In genomic region chr5:135979904-135980303, GRCm38 (mm10) we compare ENCODE assay signal across 31 mouse cellular contexts. TPM values are rescaled to one million over a fixed set of nuclear protein-coding genes. Genes with fewer than 3 reads are reported as not detected.
"Had no signal": no experiment of that assay in that cellular context is flagged by ENCODE, and none has a peak within 500 bp of the region (broad histone marks: within the 10 kb centered on the region; RNA-seq: fewer than 3 reads in every experiment).

TSS of gene Zp3 (plus strand) at chr5:135980099.

- H3K4me2 ChIP-seq: heart, embryonic 12.5 days; hindbrain, embryonic 13.5 days; hindbrain, embryonic 15.5 days; limb, embryonic 13.5 days; limb, embryonic 15.5 days; liver, embryonic 13.5 days; liver, embryonic 15.5 days had no signal

- H3K27me3 ChIP-seq: heart, embryonic 12.5 days; hindbrain, embryonic 13.5 days; hindbrain, embryonic 15.5 days; limb, embryonic 13.5 days; limb, embryonic 15.5 days had no signal

- H3K9ac ChIP-seq: heart, embryonic 12.5 days; hindbrain, embryonic 13.5 days; hindbrain, embryonic 15.5 days; limb, embryonic 13.5 days; limb, embryonic 15.5 days; liver, embryonic 13.5 days; liver, embryonic 15.5 days had no signal

- H3K4me1 ChIP-seq: heart, embryonic 10.5 days; heart, embryonic 12.5 days; hindbrain, embryonic 13.5 days; hindbrain, embryonic 15.5 days had no signal

- H3K9me3 ChIP-seq: heart, embryonic 10.5 days; heart, embryonic 12.5 days; hindbrain, embryonic 13.5 days; hindbrain, embryonic 15.5 days; limb, embryonic 15.5 days; liver, embryonic 13.5 days; liver, embryonic 15.5 days had no signal

- DNase-seq: gastrocnemius, postnatal 14 days; gastrocnemius, postnatal 36 days; heart, adult 18-20 months; heart, postnatal 14 days; heart, postnatal 36 days; kidney, adult 18-20 months; kidney, adult 8-10 months; kidney, postnatal 10 days; kidney, postnatal 25 days; kidney, postnatal 4 days; left cerebral cortex, postnatal 4 days; liver, embryonic 13.5 days had no signal

- H3K27ac ChIP-seq: heart, embryonic 10.5 days; hindbrain, embryonic 13.5 days; hindbrain, embryonic 15.5 days; hindbrain, postnatal 0 days; layer of hippocampus, adult 2 months; left cerebral cortex, adult 2 months; limb, embryonic 13.5 days; limb, embryonic 15.5 days; liver, embryonic 13.5 days; liver, embryonic 15.5 days had no signal

- H3K4me3 ChIP-seq: heart, embryonic 10.5 days; heart, embryonic 12.5 days; hindbrain, embryonic 13.5 days; hindbrain, embryonic 15.5 days; layer of hippocampus, adult 2 months; left cerebral cortex, adult 2 months; limb, embryonic 13.5 days; limb, embryonic 15.5 days; liver, embryonic 13.5 days; liver, embryonic 15.5 days had no signal

- H3K36me3 ChIP-seq: heart, embryonic 10.5 days; heart, embryonic 12.5 days; hindbrain, embryonic 13.5 days; hindbrain, embryonic 15.5 days; limb, embryonic 13.5 days; limb, embryonic 15.5 days; liver, embryonic 13.5 days; liver, embryonic 15.5 days had no signal

- ATAC-seq: hindbrain, postnatal 0 days; intestine, postnatal 0 days had no signal

RNA-seq across cellular contexts. Expression of gene Zp3, which starts in this region (rescaled TPM):
- polyA plus RNA-seq: gonadal fat pad, adult 2 months; heart, embryonic 10.5 days; heart, embryonic 14.5 days; heart, postnatal 0 days; hindbrain, embryonic 11.5 days; intestine, embryonic 14.5 days; intestine, postnatal 0 days; kidney, embryonic 14.5 days; limb, embryonic 11.5 days; liver, adult 2 months; liver, embryonic 13.5 days; liver, embryonic 15.5 days had no signal
